Mouse (Mus musculus) testis, adult 2 months (tissue): ENCODE measurements at regions not wholly inside any gene's neighbourhood (a gene's known extent, or its start where the extent isn't known, plus 50 kb on each side); places are given as distances from the start of the nearest gene placed in this dataset.

ENCODE experiments used
- CTCF ChIP-seq: fragments of 200-500 bp; IDR thresholded peaks from 2 replicates; pipeline ENCODE4 v1.5.1; 2012; ENCODE audit warnings: low read depth, mild to moderate bottlenecking, inconsistent platforms, low read length, moderate library complexity; ENCODE audit not compliant: control insufficient read depth, insufficient read depth, insufficient replicate concordance
- POLR2A ChIP-seq: fragments of 200-500 bp; IDR thresholded peaks from 2 replicates; pipeline ENCODE4 v1.6.1; 2012; ENCODE audit warnings: low read depth, mild to moderate bottlenecking, inconsistent platforms, low read length, moderate library complexity; ENCODE audit not compliant: control insufficient read depth

GRCm38 (mm10) chr12:52370153-52370710 lies 133.5 kb upstream of the Arhgap5 start:
- TF ChIP-seq POLR2A (no peak), CTCF (no peak)
